Mouse (Mus musculus) stomach, postnatal 0 days (tissue): ENCODE data around the gene Narfl. TPM values are rescaled to one million over a fixed set of nuclear protein-coding genes. Genes with fewer than 3 reads are reported as not detected.
"Not testable (repeated sequence)": the region's sequence is repeated elsewhere in the genome, so short reads cannot be mapped to it uniquely, and the experiment has no call there.

Source experiments
- ATAC-seq: fragments of 200-750 bp; cut with Nextera tagmentation; 2 replicates; pipeline ENCODE4 v1.8.0; 2017; ENCODE audit not compliant: low FRiP score, low TSS enrichment
- DNase-seq: peaks from one replicate; pipeline ENCODE4 v3.0.0-alpha.2; 2016; ENCODE audit warnings: low spot score
- H3K27ac ChIP-seq: fragments of 300-500 bp; sonication (generic); replicated peaks from 2 replicates; pipeline ENCODE4 v1.5.1; 2014; ENCODE audit warnings: mild to moderate bottlenecking, control low read depth
- H3K27me3 ChIP-seq: fragments of 300-500 bp; sonication (generic); 2 replicates; pipeline ENCODE4 v1.6.1; 2014; ENCODE audit warnings: low read length; ENCODE audit not compliant: control insufficient read depth, insufficient read depth
- H3K36me3 ChIP-seq: fragments of 300-500 bp; sonication (generic); 2 replicates; pipeline ENCODE4 v1.6.1; 2014; ENCODE audit warnings: low read length, mixed read lengths; ENCODE audit not compliant: control insufficient read depth, insufficient read depth
- H3K4me1 ChIP-seq: fragments of 300-500 bp; sonication (generic); replicated peaks from 2 replicates; pipeline ENCODE4 v1.6.1; 2014; ENCODE audit warnings: antibody characterized with exemption; ENCODE audit not compliant: control insufficient read depth, insufficient read depth
- H3K4me2 ChIP-seq: fragments of 300-500 bp; sonication (generic); replicated peaks from 2 replicates; pipeline ENCODE4 v1.6.1; 2014; ENCODE audit warnings: low read depth, mild to moderate bottlenecking, control low read depth, moderate library complexity
- H3K4me3 ChIP-seq: fragments of 300-500 bp; sonication (generic); 2 replicates; pipeline ENCODE4 v1.5.1; 2014; ENCODE audit warnings: low read depth, low read length, control low read depth
- H3K9ac ChIP-seq: fragments of 300-500 bp; sonication (generic); 2 replicates; pipeline ENCODE4 v1.6.1; 2014; ENCODE audit warnings: mild to moderate bottlenecking, low read length, control low read depth, mixed read lengths
- H3K9me3 ChIP-seq: fragments of 300-500 bp; sonication (generic); 2 replicates; pipeline ENCODE4 v1.6.1; 2016; ENCODE audit warnings: low read length; ENCODE audit not compliant: control insufficient read depth
- CTCF ChIP-seq: IDR thresholded peaks from 2 replicates; pipeline ENCODE4 v1.5.1; 2016; ENCODE audit warnings: antibody characterized with exemption, low read depth, mild to moderate bottlenecking, moderate library complexity
- EP300 ChIP-seq: optimal IDR thresholded peaks from 2 replicates; pipeline ENCODE3; 2016; ENCODE audit warnings: antibody characterized with exemption
- WGBS: fragments of 180-500 bp; shearing (Covaris S2); extraction: QIAGEN DNeasy Blood & Tissue Kit; methylation state at CpG from one replicate; pipeline ENCODE4 v1.1.7; 2014; 5-methylcytosine and 5-hydroxymethylcytosine counted together
- polyA plus RNA-seq: library from polyadenylated mRNA; unstranded; fragments of >200 nt; fragmentation: Nextera tagmentation; extraction: Ambion mirVana; gene quantifications from 2 replicates; pipeline ENCODE4 v1.2.1, GENCODE M21; 2015

Gene Narfl
- polyA plus RNA-seq, 1 experiment from 2014 or later, result 19.1 TPM

- no peak for DNase-seq
- no peak overlapping the region for H3K4me3 ChIP-seq
- H3K9me3 ChIP-seq, result no peaks in the 10 kb centered on the region
- H3K9ac ChIP-seq, result no peak overlapping the region
- no peaks in the 10 kb centered on the region for H3K27me3 ChIP-seq
- no peak for ATAC-seq
- H3K36me3 ChIP-seq, result no peaks in the 10 kb centered on the region
- no peak overlapping the region for H3K27ac ChIP-seq
- no peaks in the 10 kb centered on the region for H3K4me1 ChIP-seq
- TF ChIP-seq CTCF (no peak), EP300 (no peak)
- no peak overlapping the region for H3K4me2 ChIP-seq
- WGBS, result 83% methylated on average over 5 of the region's 5 CpGs
These were observed 38.3 kb upstream of the Narfl start for GRCm38 (mm10) chr17:25735246-25735645.

GRCm38 (mm10) chr17:25735745-25736144 lies 37.8 kb upstream of the Narfl start, which contains the start of gene Mslnl:
TSS of gene Mslnl (plus strand) at chr17:25736042.
- Histone ChIP-seq H3K4me3 (no peak within 1 kb of the TSS), H3K27me3 (no peaks in the 10 kb centered on the region), H3K4me1 (no peaks in the 10 kb centered on the region), H3K27ac (no peak within 1 kb of the TSS), H3K36me3 (no peaks in the 10 kb centered on the region), H3K4me2 (no peak within 1 kb of the TSS), H3K9ac (peak within 1 kb of the TSS; percentile 13; the same call in 1 of the 2 replicates), H3K9me3 (no peaks in the 10 kb centered on the region)
- WGBS, result 61% methylated on average over 3 of the region's 3 CpGs
- DNase-seq (peak; percentile 41), ATAC-seq (no peak)
- no peak for TF ChIP-seq EP300
- TF ChIP-seq CTCF, result no peak

- ATAC-seq, result no peak
- WGBS, result 76% methylated on average over 7 of the region's 7 CpGs
- no peak for DNase-seq
- H3K4me3 ChIP-seq, result no peak overlapping the region
- no peak overlapping the region for H3K27ac ChIP-seq
- H3K36me3 ChIP-seq, result no peaks in the 10 kb centered on the region
- no peaks in the 10 kb centered on the region for H3K27me3 ChIP-seq
- H3K4me1 ChIP-seq, result no peaks in the 10 kb centered on the region
- H3K4me2 ChIP-seq, result no peak overlapping the region
- TF ChIP-seq CTCF (no peak), EP300 (no peak)
- H3K9me3 ChIP-seq, result no peaks in the 10 kb centered on the region
- H3K9ac ChIP-seq, result no peak overlapping the region
These were observed 34.7 kb upstream of the Narfl start for GRCm38 (mm10) chr17:25738861-25739260.

- H3K36me3 ChIP-seq, H3K27ac ChIP-seq, H3K4me1 ChIP-seq, H3K4me2 ChIP-seq, H3K9me3 ChIP-seq, H3K4me3 ChIP-seq, DNase-seq, H3K27me3 ChIP-seq, H3K9ac ChIP-seq, ATAC-seq: not testable (repeated sequence)
- 77% methylated on average over 12 of the region's 12 CpGs for WGBS
These were observed 32.1 kb upstream of the Narfl start for GRCm38 (mm10) chr17:25741471-25741870.

- H3K4me1 ChIP-seq, result no peaks in the 10 kb centered on the region
- ATAC-seq (no peak), DNase-seq (no peak)
- H3K9ac ChIP-seq, result no peak overlapping the region
- H3K36me3 ChIP-seq, result no peaks in the 10 kb centered on the region
- H3K4me3 ChIP-seq, result no peak overlapping the region
- H3K27ac ChIP-seq, result no peak overlapping the region
- H3K9me3 ChIP-seq, result no peaks in the 10 kb centered on the region
- WGBS, result 93% methylated on average over 9 of the region's 9 CpGs
- H3K4me2 ChIP-seq, result no peak overlapping the region
- TF ChIP-seq EP300 (no peak), CTCF (no peak)
- H3K27me3 ChIP-seq, result no peaks in the 10 kb centered on the region
These were observed 29.7 kb upstream of the Narfl start for GRCm38 (mm10) chr17:25743831-25744230.

GRCm38 (mm10) chr17:25744311-25744710 lies 29.3 kb upstream of the Narfl start:
- no peaks in the 10 kb centered on the region for H3K4me1 ChIP-seq
- no peaks in the 10 kb centered on the region for H3K36me3 ChIP-seq
- no peak overlapping the region for H3K4me2 ChIP-seq
- H3K9ac ChIP-seq, result no peak overlapping the region
- TF ChIP-seq EP300, result no peak
- TF ChIP-seq CTCF, result no peak
- no peaks in the 10 kb centered on the region for H3K27me3 ChIP-seq
- DNase-seq, result no peak
- no peak overlapping the region for H3K27ac ChIP-seq
- 69% methylated on average over 10 of the region's 10 CpGs for WGBS
- H3K9me3 ChIP-seq, result no peaks in the 10 kb centered on the region
- no peak for ATAC-seq
- H3K4me3 ChIP-seq, result no peak overlapping the region
